Mouse (Mus musculus) CH12.LX (cell line): ENCODE measurements at regions not wholly inside any gene's neighbourhood (a gene's known extent, or its start where the extent isn't known, plus 50 kb on each side); places are given as distances from the start of the nearest gene placed in this dataset.

Source experiments
- BHLHE40 ChIP-seq: IDR thresholded peaks from 2 replicates; pipeline ENCODE4 v1.6.1; 2011; ENCODE audit warnings: mild to moderate bottlenecking, low read depth, low read length, improper control_type of control experiment
- CTCF ChIP-seq, 2 experiments: IDR thresholded peaks in 1 of 2; conservative IDR thresholded peaks in 1 of 2; 2 replicates each; pipeline ENCODE4 v1.5.1; 2011 to 2012; ENCODE audit warnings: low read depth in 2 of 2, low read length in 2 of 2, improper control_type of control experiment in 1 of 2, inconsistent platforms in 1 of 2, mild to moderate bottlenecking in 1 of 2, moderate library complexity in 1 of 2
- E2F4 ChIP-seq: IDR thresholded peaks from 2 replicates; pipeline ENCODE4 v1.6.1; 2011; ENCODE audit warnings: low read depth, low read length, improper control_type of control experiment; ENCODE audit not compliant: insufficient replicate concordance
- EP300 ChIP-seq: IDR thresholded peaks from 2 replicates; pipeline ENCODE4 v1.6.1; 2011; ENCODE audit warnings: low read length, improper control_type of control experiment
- ETS1 ChIP-seq: conservative IDR thresholded peaks from 2 replicates; pipeline ENCODE4 v1.6.1; 2012; ENCODE audit warnings: low read depth, mild to moderate bottlenecking, inconsistent platforms, low read length, improper control_type of control experiment, moderate library complexity
- IRF4 ChIP-seq: IDR thresholded peaks from 2 replicates; pipeline ENCODE4 v1.6.1; 2014; ENCODE audit warnings: low read depth, mild to moderate bottlenecking, inconsistent platforms, low read length, improper control_type of control experiment
- JUN ChIP-seq: IDR thresholded peaks from 2 replicates; pipeline ENCODE4 v1.6.1; 2011; ENCODE audit warnings: low read depth, mild to moderate bottlenecking, low read length, improper control_type of control experiment, moderate library complexity; ENCODE audit not compliant: insufficient read depth
- JUND ChIP-seq: conservative IDR thresholded peaks from 2 replicates; pipeline ENCODE4 v1.6.1; 2011; ENCODE audit warnings: low read depth, low read length, improper control_type of control experiment
- MAX ChIP-seq: IDR thresholded peaks from 2 replicates; pipeline ENCODE4 v1.6.1; 2011; ENCODE audit warnings: low read length, improper control_type of control experiment
- MXI1 ChIP-seq: IDR thresholded peaks from 2 replicates; pipeline ENCODE4 v1.6.1; 2011; ENCODE audit warnings: mild to moderate bottlenecking, low read depth, low read length, improper control_type of control experiment
- PAX5 ChIP-seq: IDR thresholded peaks from 2 replicates; pipeline ENCODE4 v1.6.1; 2012; ENCODE audit warnings: low read length, inconsistent platforms, mixed read lengths
- POLR2A ChIP-seq: IDR thresholded peaks from 2 replicates; pipeline ENCODE4 v1.6.1; 2011; ENCODE audit warnings: low read depth, mild to moderate bottlenecking, improper control_type of control experiment, low read length
- UBTF ChIP-seq: IDR thresholded peaks from 2 replicates; pipeline ENCODE4 v1.6.1; 2012; ENCODE audit warnings: low read depth, mild to moderate bottlenecking, inconsistent platforms, low read length, improper control_type of control experiment, moderate library complexity

- no peak for TF ChIP-seq IRF4
- TF ChIP-seq CTCF (conservative IDR thresholded peaks at IDR 0.05 in 1 of 2, IDR thresholded peaks at IDR 0.05 in 1 of 2; ENCODE audit: low read depth in 2 of 2, low read length in 2 of 2): no peak
- no peak for TF ChIP-seq POLR2A
- TF ChIP-seq UBTF: no peak
- no peak for TF ChIP-seq PAX5
- TF ChIP-seq MAX: no peak
- no peak for TF ChIP-seq EP300
- no peak for TF ChIP-seq E2F4
- TF ChIP-seq BHLHE40: no peak
- no peak for TF ChIP-seq ETS1
- TF ChIP-seq JUN: no peak
- TF ChIP-seq MXI1: no peak
- TF ChIP-seq JUND: no peak
These were observed 1836.7 kb downstream of the 9330182O14Rik start for GRCm38 (mm10) chr15:41970877-41971276.
